Mouse (Mus musculus) left cerebral cortex, adult 2 months (tissue): ENCODE measurements around the gene Cd200r1. TPM values are rescaled to one million over a fixed set of nuclear protein-coding genes. Genes with fewer than 3 reads are reported as not detected.
"Not testable (repeated sequence)": the region's sequence is repeated elsewhere in the genome, so short reads cannot be mapped to it uniquely, and the experiment has no call there.

Source experiments
- DNase-seq, 2 experiments: peaks; one replicate each; pipeline ENCODE4 v3.0.0; 2021 to 2022; ENCODE audit warnings: low spot score in 2 of 2, mixed read lengths in 1 of 2; ENCODE audit errors: extremely low spot score in 1 of 2
- H3K27ac ChIP-seq: fragments of 200-600 bp; 2 replicates; pipeline ENCODE4 v1.8.1; 2022
- H3K4me3 ChIP-seq: fragments of 200-600 bp; 2 replicates; pipeline ENCODE4 v1.8.1; 2022
- CTCF ChIP-seq: fragments of 200-600 bp; IDR thresholded peaks from 2 replicates; pipeline ENCODE4 v1.8.1; 2022; ENCODE audit warnings: antibody characterized with exemption, mild to moderate bottlenecking, moderate library complexity
- intact Hi-C: fragments of 180-260 bp; cut with DNase I; formaldehyde crosslinking; loops from one replicate; pipeline ENCODE4 v1.15.1; 2025
- total RNA-seq, 2 experiments: library from RNA; stranded (reverse); gene quantifications; 2 replicates each; pipeline ENCODE4 v1.2.3; 2021

Cd200r1 gene
- total RNA-seq, 2 experiments from 2014 or later: 1.0 to 1.1 TPM

- Histone ChIP-seq H3K4me3 (no peak overlapping the region), H3K27ac (no peak overlapping the region)
- DNase-seq: no peak
- TF ChIP-seq CTCF: no peak
- intact Hi-C loops: no loop called here
These were observed 7.0 kb downstream of the Cd200r1 start for GRCm38 (mm10) chr16:44772577-44772976.

GRCm38 (mm10) chr16:44773673-44774072 lies 8.1 kb downstream of the Cd200r1 start:
- TF ChIP-seq CTCF: no peak
- H3K4me3 ChIP-seq: no peak overlapping the region
- H3K27ac ChIP-seq: no peak overlapping the region
- DNase-seq: no peak
- intact Hi-C loops: no loop called here

- DNase-seq: no peak
- H3K27ac ChIP-seq: no peak overlapping the region
- no peak for TF ChIP-seq CTCF
- intact Hi-C loops: no loop called here
- no peak overlapping the region for H3K4me3 ChIP-seq
These were observed 8.7 kb downstream of the Cd200r1 start for GRCm38 (mm10) chr16:44774201-44774600.

GRCm38 (mm10) chr16:44778538-44779147 lies 13.1 kb downstream of the Cd200r1 start:
- Histone ChIP-seq H3K4me3 (no peak overlapping the region), H3K27ac (no peak overlapping the region)
- no peak for TF ChIP-seq CTCF
- intact Hi-C loops: no loop called here
- DNase-seq: no peak

GRCm38 (mm10) chr16:44779494-44779893 lies 14.0 kb downstream of the Cd200r1 start:
- no peak for TF ChIP-seq CTCF
- DNase-seq: no peak
- intact Hi-C loops: no loop called here
- no peak overlapping the region for H3K27ac ChIP-seq
- H3K4me3 ChIP-seq: no peak overlapping the region

- intact Hi-C loops: no loop called here
- no peak for TF ChIP-seq CTCF
- DNase-seq: no peak
- no peak overlapping the region for H3K27ac ChIP-seq
- H3K4me3 ChIP-seq: no peak overlapping the region
These were observed 15.2 kb downstream of the Cd200r1 start for GRCm38 (mm10) chr16:44780751-44781150.

GRCm38 (mm10) chr16:44786934-44787333 lies 21.4 kb downstream of the Cd200r1 start:
- DNase-seq: no peak
- Histone ChIP-seq H3K27ac (no peak overlapping the region), H3K4me3 (no peak overlapping the region)
- intact Hi-C loops: loop anchor here (5.0 kb wide), 1 partner anchor 45 kb away; no protein-coding TSS in a partner anchor
- no peak for TF ChIP-seq CTCF

- intact Hi-C loops: no loop called here
- no peak for TF ChIP-seq CTCF
- DNase-seq: no peak
These were observed 28.9 kb downstream of the Cd200r1 start for GRCm38 (mm10) chr16:44794416-44794815.

GRCm38 (mm10) chr16:44805976-44806375 lies 40.4 kb downstream of the Cd200r1 start:
- DNase-seq: no peak
- intact Hi-C loops: no loop called here
- Histone ChIP-seq H3K4me3 (no peak overlapping the region), H3K27ac (no peak overlapping the region)
- no peak for TF ChIP-seq CTCF

More at GRCm38 (mm10) chr16:44794416-44794815, 28.9 kb downstream of the Cd200r1 start:
- no peak overlapping the region for H3K27ac ChIP-seq
- H3K4me3 ChIP-seq: no peak overlapping the region

GRCm38 (mm10) chr16:44810223-44810622 lies 44.7 kb downstream of the Cd200r1 start:
- H3K4me3 ChIP-seq, DNase-seq, H3K27ac ChIP-seq: not testable (repeated sequence)
- intact Hi-C loops: loop anchor here (5.0 kb wide), 1 partner anchor 62 kb away; no protein-coding TSS in a partner anchor

GRCm38 (mm10) chr16:44811544-44811943 lies 46.0 kb downstream of the Cd200r1 start, which contains the start of gene Cd200r4:
TSS of gene Cd200r4 (plus strand) at chr16:44811733.
- TF ChIP-seq CTCF: no peak
- no peak within 1 kb of the TSS for H3K4me3 ChIP-seq
- H3K27ac ChIP-seq: no peak within 1 kb of the TSS
- no peak for DNase-seq
- intact Hi-C loops: loop anchor here (5.0 kb wide), 1 partner anchor 61 kb away; no protein-coding TSS in a partner anchor

GRCm38 (mm10) chr16:44812468-44813065 lies 47.0 kb downstream of the Cd200r1 start:
- Histone ChIP-seq H3K27ac (no peak overlapping the region), H3K4me3 (no peak overlapping the region)
- intact Hi-C loops: loop anchor here (5.0 kb wide), 1 partner anchor 60 kb away; no protein-coding TSS in a partner anchor
- DNase-seq: no peak
- no peak for TF ChIP-seq CTCF

GRCm38 (mm10) chr16:44818010-44818409 lies 52.5 kb downstream of the Cd200r1 start:
- DNase-seq: no peak
- TF ChIP-seq CTCF: no peak
- intact Hi-C loops: no loop called here
- Histone ChIP-seq H3K4me3 (no peak overlapping the region), H3K27ac (no peak overlapping the region)
